Mouse (Mus musculus) ovary, postnatal 10 days (tissue): Measurements from ENCODE around the gene Serinc3.
"Not testable (repeated sequence)": the region's sequence is repeated elsewhere in the genome, so short reads cannot be mapped to it uniquely, and the experiment has no call there.

ENCODE experiments used
- DNase-seq: peaks from one replicate; pipeline ENCODE4 v3.0.0; 2022; ENCODE audit warnings: low spot score

Serinc3 gene

GRCm38 (mm10) chr2:163621401-163621800 lies 23.5 kb downstream of the Serinc3 start:
- not testable (repeated sequence) for DNase-seq

- DNase-seq: no peak
These were observed 24.5 kb downstream of the Serinc3 start for GRCm38 (mm10) chr2:163620451-163620850.

- DNase-seq: no peak
These were observed 27.1 kb downstream of the Serinc3 start for GRCm38 (mm10) chr2:163617874-163618273.

- DNase-seq: no peak
These were observed 27.6 kb downstream of the Serinc3 start for GRCm38 (mm10) chr2:163617232-163617863.

- no peak for DNase-seq
These were observed 28.2 kb downstream of the Serinc3 start for GRCm38 (mm10) chr2:163616652-163617227.

GRCm38 (mm10) chr2:163615906-163616651 lies 28.9 kb downstream of the Serinc3 start:
- DNase-seq: no peak

- DNase-seq: no peak
These were observed 29.5 kb downstream of the Serinc3 start for GRCm38 (mm10) chr2:163615401-163615800.

GRCm38 (mm10) chr2:163613990-163614389 lies 30.9 kb downstream of the Serinc3 start:
- no peak for DNase-seq

- DNase-seq: no peak
These were observed 31.7 kb downstream of the Serinc3 start for GRCm38 (mm10) chr2:163613206-163613605.

GRCm38 (mm10) chr2:163611176-163611575 lies 33.8 kb downstream of the Serinc3 start:
- DNase-seq: no peak

GRCm38 (mm10) chr2:163609281-163609975 lies 35.5 kb downstream of the Serinc3 start:
- DNase-seq: no peak

GRCm38 (mm10) chr2:163608008-163608407 lies 36.9 kb downstream of the Serinc3 start:
- no peak for DNase-seq

GRCm38 (mm10) chr2:163606161-163606560 lies 38.8 kb downstream of the Serinc3 start:
- DNase-seq: no peak

- DNase-seq: peak; percentile 72
These were observed 42.6 kb downstream of the Serinc3 start, which contains the start of gene Ttpal for GRCm38 (mm10) chr2:163602101-163602971. Gene Ttpal, plus strand, starts transcription at chr2:163602314.

- no peak for DNase-seq
These were observed 43.2 kb downstream of the Serinc3 start for GRCm38 (mm10) chr2:163601712-163602100.

GRCm38 (mm10) chr2:163601066-163601465 lies 43.9 kb downstream of the Serinc3 start:
- no peak for DNase-seq

GRCm38 (mm10) chr2:163599226-163599625 lies 45.7 kb downstream of the Serinc3 start:
- DNase-seq: no peak

- no peak for DNase-seq
These were observed 47.3 kb downstream of the Serinc3 start for GRCm38 (mm10) chr2:163597661-163598060.

- no peak for DNase-seq
These were observed 48.1 kb downstream of the Serinc3 start for GRCm38 (mm10) chr2:163596873-163597155.

- no peak for DNase-seq
These were observed 48.7 kb downstream of the Serinc3 start for GRCm38 (mm10) chr2:163596057-163596872.

- DNase-seq: no peak
These were observed 49.8 kb downstream of the Serinc3 start for GRCm38 (mm10) chr2:163595119-163595518.
